9 mouse cellular contexts compared by ENCODE assay signal in genomic region chr12:79890887-79891286, GRCm38 (mm10).
A peak's percentile ranks its signal among the peaks of the same experiment; 100 is the strongest.
DNase-seq lines count a peak whose midpoint lies in the region; ATAC-seq and TF ChIP-seq lines count a peak whose summit lies in the region.
"Had no signal": no experiment of that assay in that cellular context is flagged by ENCODE, and none has a peak within 500 bp of the region (broad histone marks: within the 10 kb centered on the region; RNA-seq: fewer than 3 reads in every experiment).

No protein-coding gene starts in this region.

- H3K27me3 ChIP-seq in hindbrain, embryonic 12.5 days = peaks cover 2% of the 10 kb centered on the region; the same call in 1 of the 2 replicates
- H3K27me3 ChIP-seq in hindbrain, embryonic 14.5 days (ENCODE audit: control insufficient read depth, insufficient read depth, low read length) = no peaks in the 10 kb centered on the region
- no peaks in the 10 kb centered on the region for H3K27me3 ChIP-seq in intestine, postnatal 0 days (replicated peaks; ENCODE audit: control insufficient read depth, insufficient read depth, low read length)
- H3K27me3 ChIP-seq: midbrain, embryonic 12.5 days had no signal

- H3K9ac ChIP-seq in hindbrain, embryonic 12.5 days = no peak overlapping the region
- H3K9ac ChIP-seq in hindbrain, embryonic 14.5 days = no peak overlapping the region
- no peak overlapping the region for H3K9ac ChIP-seq in intestine, postnatal 0 days (ENCODE audit: low read depth, low read length)
- H3K9ac ChIP-seq: midbrain, embryonic 12.5 days had no signal

- H3K4me3 ChIP-seq in hindbrain, embryonic 12.5 days = no peak overlapping the region
- no peak overlapping the region for H3K4me3 ChIP-seq in hindbrain, embryonic 14.5 days (replicated peaks; ENCODE audit: low read length)
- no peak overlapping the region for H3K4me3 ChIP-seq in intestine, postnatal 0 days (ENCODE audit: low read depth, low read length)
- H3K4me3 ChIP-seq: midbrain, embryonic 12.5 days had no signal

- DNase-seq in hindbrain, embryonic 14.5 days (ENCODE audit: low spot score) = no peak
- DNase-seq in embryo, embryonic 9.5 days (ENCODE audit: extremely low spot score) = peak; percentile 67
- DNase-seq in neural tube, embryonic 10.5 days (ENCODE audit: extremely low spot score, low spot score) = peak; percentile 50
- no peak for DNase-seq in cerebellum, adult 11-12 months
- DNase-seq in cerebellum, adult 9-10 months = no peak
- DNase-seq in frontal cortex, postnatal 10 days (ENCODE audit: low spot score in 2 of 2) = no peak

- peaks cover 26% of the 10 kb centered on the region for H3K4me1 ChIP-seq in hindbrain, embryonic 12.5 days
- H3K4me1 ChIP-seq in hindbrain, embryonic 14.5 days (replicated peaks; ENCODE audit: control insufficient read depth, insufficient read depth, low read length) = peaks cover 13% of the 10 kb centered on the region
- peaks cover 7% of the 10 kb centered on the region; the same call in 1 of the 2 replicates for H3K4me1 ChIP-seq in intestine, postnatal 0 days (replicated peaks; ENCODE audit: control insufficient read depth, insufficient read depth, low read length)

- ATAC-seq in hindbrain, embryonic 12.5 days (ENCODE audit: low FRiP score) = no peak
- no peak; the same call in 1 of the 2 replicates for ATAC-seq in hindbrain, embryonic 14.5 days (ENCODE audit: low FRiP score)
- 0 out of 2 replicates have a peak, but pooled peaks have one; percentile 19 for ATAC-seq in intestine, postnatal 0 days

- TF ChIP-seq CTCF in intestine, postnatal 0 days (IDR thresholded peaks at IDR 0.05; ENCODE audit: low read depth) = no peak

- no peaks in the 10 kb centered on the region for H3K36me3 ChIP-seq in hindbrain, embryonic 12.5 days
- no peaks in the 10 kb centered on the region for H3K36me3 ChIP-seq in hindbrain, embryonic 14.5 days (replicated peaks; ENCODE audit: control insufficient read depth, insufficient read depth)
- no peaks in the 10 kb centered on the region for H3K36me3 ChIP-seq in intestine, postnatal 0 days (ENCODE audit: control insufficient read depth, insufficient read depth)
- H3K36me3 ChIP-seq: midbrain, embryonic 12.5 days had no signal

- H3K9me3 ChIP-seq in hindbrain, embryonic 12.5 days (replicated peaks) = no peaks in the 10 kb centered on the region
- H3K9me3 ChIP-seq in hindbrain, embryonic 14.5 days (ENCODE audit: control insufficient read depth, low read length) = no peaks in the 10 kb centered on the region
- no peaks in the 10 kb centered on the region for H3K9me3 ChIP-seq in intestine, postnatal 0 days (ENCODE audit: control insufficient read depth)
- H3K9me3 ChIP-seq: midbrain, embryonic 12.5 days had no signal

- peak overlapping the region; percentile 30; the same call in 1 of the 2 replicates for H3K27ac ChIP-seq in hindbrain, embryonic 12.5 days
- H3K27ac ChIP-seq in hindbrain, embryonic 14.5 days = no peak overlapping the region
- H3K27ac ChIP-seq in intestine, postnatal 0 days (ENCODE audit: low read depth, low read length) = no peak overlapping the region
- H3K27ac ChIP-seq: midbrain, embryonic 12.5 days had no signal

- WGBS in hindbrain, embryonic 12.5 days = 19% methylated on average over 4 of the region's 4 CpGs
- WGBS in hindbrain, embryonic 14.5 days = 24% methylated on average over 4 of the region's 4 CpGs
- WGBS in intestine, postnatal 0 days = 42% methylated on average over 4 of the region's 4 CpGs

- H3K4me2 ChIP-seq in hindbrain, embryonic 12.5 days (replicated peaks) = no peak overlapping the region
- H3K4me2 ChIP-seq in hindbrain, embryonic 14.5 days (replicated peaks) = no peak overlapping the region
- H3K4me2 ChIP-seq in intestine, postnatal 0 days (replicated peaks; ENCODE audit: low read depth) = no peak overlapping the region
- H3K4me2 ChIP-seq: midbrain, embryonic 12.5 days had no signal

Comparison
In these comparisons a context has a peak if more than half of its experiments do, and no peak if none do; other contexts are left out.
1. DNase-seq: peak in embryo, embryonic 9.5 days (single experiment) and neural tube, embryonic 10.5 days (single experiment); none in hindbrain, embryonic 14.5 days (single experiment), cerebellum, adult 11-12 months (single experiment), cerebellum, adult 9-10 months (single experiment) and frontal cortex, postnatal 10 days (0 of 2).